Mouse (Mus musculus) brain, embryonic 18.5 days (tissue): ENCODE measurements around the gene Vps45.

Experiments
- DNase-seq: peaks from one replicate; pipeline ENCODE4 v3.0.0-alpha.2; 2012; ENCODE audit warnings: low read depth, low spot score

Gene Vps45

DNA sequence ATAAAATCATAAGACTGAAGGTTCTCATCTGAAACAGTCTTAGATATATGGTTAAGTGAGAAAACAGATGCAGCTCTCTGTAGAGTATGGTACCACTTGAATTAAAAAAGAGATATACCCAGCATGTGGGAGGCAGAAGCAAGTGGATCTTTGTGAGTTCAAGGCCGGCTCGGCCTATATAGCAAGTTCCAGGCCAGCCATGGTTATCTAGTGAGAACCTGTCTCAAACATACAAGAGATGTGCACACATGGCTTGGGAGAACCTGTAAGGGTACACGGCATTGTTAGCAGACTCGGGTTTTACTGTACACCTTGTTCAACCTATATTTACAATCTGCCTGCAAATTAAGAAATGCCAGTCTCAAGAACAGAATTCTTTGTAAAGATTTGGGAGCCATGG lies 19.4 kb downstream of the Vps45 start:
- no peak for DNase-seq

DNA sequence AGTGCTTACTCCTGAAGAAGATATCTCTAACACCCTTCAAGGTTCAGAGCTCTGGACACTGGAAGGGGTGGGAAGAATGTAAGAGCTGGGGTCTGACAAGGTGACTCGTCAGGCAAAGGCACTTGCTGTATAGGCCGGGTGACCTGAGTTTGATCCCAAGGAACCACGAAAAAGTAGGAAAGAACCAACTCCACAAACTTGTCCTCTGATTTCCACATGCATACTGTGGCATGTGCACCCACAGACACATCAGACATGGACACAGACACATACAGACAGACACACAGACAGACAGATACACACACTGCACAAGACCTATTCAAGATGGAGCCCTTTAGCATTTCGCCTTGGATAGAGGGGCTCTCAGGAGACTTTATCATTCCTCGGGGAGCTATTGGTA lies 20.1 kb downstream of the Vps45 start:
- no peak for DNase-seq

GRCm38 (mm10) chr3:96036796-96037195 lies 21.5 kb downstream of the Vps45 start:
- DNase-seq = no peak

GRCm38 (mm10) chr3:96033046-96033445 lies 25.2 kb downstream of the Vps45 start:
- DNase-seq = no peak

DNA sequence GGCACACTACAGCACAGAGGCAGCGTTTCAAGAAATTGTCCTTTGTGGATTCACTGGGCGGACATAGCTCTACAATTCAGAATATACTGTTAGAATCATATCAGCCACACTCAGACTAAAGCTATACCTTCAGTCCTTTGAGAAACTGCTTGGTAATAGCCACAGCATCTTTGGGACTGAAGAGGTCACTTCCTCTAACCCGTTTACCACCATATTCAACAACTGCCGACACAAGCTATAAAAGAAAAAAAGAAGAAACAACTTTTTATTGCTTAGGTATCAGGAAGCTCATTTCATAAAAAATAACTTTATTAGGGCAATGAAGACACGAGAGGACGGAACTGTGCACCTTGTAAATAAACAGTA lies 25.6 kb downstream of the Vps45 start:
- no peak for DNase-seq

DNA sequence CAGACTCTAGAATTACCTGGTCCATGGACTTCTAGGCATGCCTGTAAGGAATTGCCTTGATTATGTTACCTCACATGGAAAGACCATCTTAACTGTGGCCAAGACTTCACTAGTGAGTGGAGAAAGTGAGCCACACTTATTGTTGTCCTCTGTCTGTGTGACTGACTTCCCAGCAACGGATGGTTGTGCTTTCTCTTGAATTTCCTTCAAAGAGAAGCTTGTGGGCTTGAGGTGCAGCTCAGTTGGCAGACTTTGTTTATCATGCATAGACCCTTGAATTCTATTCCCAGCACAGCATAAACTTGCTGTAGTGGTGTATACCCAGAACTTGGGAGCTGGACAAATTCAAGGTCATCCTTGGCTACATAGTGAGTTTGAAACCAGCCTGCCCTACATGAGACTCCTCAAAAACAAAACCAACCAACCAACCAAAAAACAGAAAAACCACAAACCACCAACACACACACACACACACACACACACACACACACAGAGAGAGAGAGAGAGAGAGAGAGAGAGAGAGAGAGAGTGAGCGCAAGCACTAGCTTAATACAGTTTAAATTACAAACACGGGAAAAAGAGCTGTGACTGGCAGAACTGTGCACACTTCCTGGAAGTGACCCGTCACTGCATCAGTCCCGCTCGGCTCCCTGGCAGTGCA lies 26.1 kb downstream of the Vps45 start:
- DNase-seq = no peak

- DNase-seq = no peak
Observed at GRCm38 (mm10) chr3:96029766-96030165, 28.5 kb downstream of the Vps45 start.

GRCm38 (mm10) chr3:96029336-96029735 lies 28.9 kb downstream of the Vps45 start:
- DNase-seq = no peak

- no peak for DNase-seq
Observed at GRCm38 (mm10) chr3:96027875-96028274, 30.4 kb downstream of the Vps45 start.

DNA sequence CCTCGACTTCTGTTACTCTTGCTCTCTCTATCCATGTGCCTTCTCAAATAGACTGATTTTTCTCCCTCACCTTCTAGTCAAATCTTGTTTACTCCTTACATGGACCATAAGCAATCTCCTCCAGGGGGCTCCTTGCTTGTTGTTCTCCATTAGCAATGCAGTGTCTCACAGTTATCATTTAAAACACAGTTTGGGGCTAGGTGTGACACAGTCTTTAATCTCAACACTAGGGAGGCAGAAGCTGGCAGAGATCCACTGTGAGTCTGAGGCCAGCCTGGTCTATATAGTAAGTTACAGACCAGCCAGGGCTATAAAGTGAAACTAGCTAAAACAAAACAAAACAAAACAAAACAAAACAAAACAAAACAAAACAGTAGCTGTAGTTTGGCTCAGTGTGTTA lies 31.1 kb downstream of the Vps45 start:
- no peak for DNase-seq

DNA sequence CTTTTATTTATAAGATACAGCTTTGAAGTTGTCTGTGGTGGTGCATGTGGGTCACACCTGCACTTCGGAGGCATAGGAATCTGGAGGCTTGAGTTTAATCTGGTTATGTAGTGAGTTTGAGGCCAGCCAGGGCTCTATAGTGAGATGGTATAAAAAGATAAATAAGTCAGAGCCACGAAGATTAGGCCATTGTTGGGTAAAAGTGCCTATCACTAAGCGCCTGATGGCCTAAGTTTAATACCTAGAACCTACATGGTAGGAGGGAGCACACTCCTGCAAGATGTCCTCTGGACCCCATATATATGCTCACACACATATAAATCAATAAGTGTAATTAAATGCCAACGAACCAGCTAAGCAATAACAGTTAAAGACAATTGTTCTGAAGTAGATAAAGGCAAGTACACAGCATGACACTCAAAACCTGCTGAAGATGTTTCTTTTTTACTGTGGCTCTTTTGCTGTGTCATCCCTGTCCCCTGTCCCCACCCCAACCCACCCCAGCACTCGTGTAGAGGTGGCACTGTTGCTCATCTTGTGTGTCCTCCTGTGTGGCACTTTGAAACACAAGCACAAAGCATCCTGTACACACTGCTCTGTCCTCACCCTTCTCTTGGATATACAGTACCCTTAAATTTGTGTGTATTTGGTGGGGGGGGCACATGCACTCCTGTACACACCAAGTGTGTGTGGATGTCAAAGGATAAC lies 36.7 kb downstream of the Vps45 start:
- no peak for DNase-seq

DNA sequence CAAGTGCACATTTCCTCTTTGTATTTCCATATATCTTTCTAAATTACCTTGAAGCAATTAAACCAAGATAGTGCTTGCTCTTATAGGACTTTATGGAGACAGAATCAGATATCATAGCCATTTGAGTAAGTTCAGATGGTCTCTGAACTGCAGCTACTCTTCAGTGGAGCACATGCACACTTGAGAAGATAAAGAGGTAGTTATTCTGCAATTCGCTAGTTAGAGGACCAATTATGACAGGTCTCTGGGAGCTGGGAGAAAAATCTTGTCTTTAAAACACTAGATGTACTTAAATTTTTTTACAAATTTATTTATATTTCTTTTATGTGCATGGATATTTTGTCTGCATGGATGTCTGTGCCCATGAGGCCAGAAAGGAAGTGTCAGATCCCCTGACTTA lies 37.5 kb downstream of the Vps45 start:
- no peak for DNase-seq

GRCm38 (mm10) chr3:96017461-96017860 lies 40.8 kb downstream of the Vps45 start:
- no peak for DNase-seq

GRCm38 (mm10) chr3:96016257-96016889 lies 41.9 kb downstream of the Vps45 start:
- DNase-seq = no peak

- no peak for DNase-seq
Observed at GRCm38 (mm10) chr3:96015681-96016080, 42.6 kb downstream of the Vps45 start.

GRCm38 (mm10) chr3:96012805-96013204 lies 45.5 kb downstream of the Vps45 start:
- DNase-seq = no peak

- no peak for DNase-seq
Observed at GRCm38 (mm10) chr3:96008463-96008862, 49.8 kb downstream of the Vps45 start.

DNA sequence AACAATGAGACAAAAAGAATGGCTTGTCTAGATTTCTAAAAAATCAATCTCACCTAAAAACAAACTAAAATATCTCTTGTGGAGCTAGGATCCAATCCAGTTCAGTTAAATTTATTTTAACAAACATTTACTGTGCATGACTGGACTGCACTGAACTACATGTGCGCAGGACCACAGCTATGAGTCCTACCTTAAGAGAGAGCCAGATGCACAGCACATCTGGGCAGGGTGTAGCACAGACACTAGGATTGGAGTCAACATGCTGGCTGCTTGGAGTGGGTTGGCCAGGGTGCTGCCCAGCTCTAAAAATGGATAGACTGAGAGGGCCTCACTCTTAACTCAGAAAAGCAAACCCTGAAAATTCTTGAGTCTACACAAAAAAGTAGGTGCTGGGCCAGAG lies 56.7 kb downstream of the Vps45 start:
- no peak for DNase-seq

DNA sequence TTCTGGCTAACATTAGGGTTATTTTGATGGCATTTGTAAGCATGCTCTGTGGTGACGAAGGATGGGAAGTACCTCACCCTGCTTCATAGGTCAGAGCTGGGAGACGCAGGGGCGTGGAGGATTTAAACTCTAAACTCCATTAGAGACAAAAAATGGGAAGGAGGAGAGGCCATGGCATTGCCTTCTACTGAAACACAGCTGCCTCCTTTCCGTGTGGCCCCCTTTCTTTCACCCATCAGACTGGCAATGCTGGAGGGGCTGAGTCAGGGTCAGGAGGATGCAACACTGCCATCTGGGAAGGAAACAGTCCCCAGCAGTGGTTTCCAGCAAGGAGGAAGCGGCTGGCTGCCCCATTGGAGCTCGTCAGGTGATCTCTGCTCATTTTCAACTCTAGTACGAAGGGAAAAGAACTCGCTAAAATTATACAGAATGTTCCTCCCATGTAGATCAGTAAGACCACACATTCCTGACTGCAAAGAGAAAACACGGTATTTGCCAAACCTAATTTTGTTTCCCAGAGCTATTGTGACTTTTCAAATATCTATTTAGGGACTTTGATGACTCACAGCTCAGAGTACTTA lies 57.3 kb downstream of the Vps45 start:
- no peak for DNase-seq

DNA sequence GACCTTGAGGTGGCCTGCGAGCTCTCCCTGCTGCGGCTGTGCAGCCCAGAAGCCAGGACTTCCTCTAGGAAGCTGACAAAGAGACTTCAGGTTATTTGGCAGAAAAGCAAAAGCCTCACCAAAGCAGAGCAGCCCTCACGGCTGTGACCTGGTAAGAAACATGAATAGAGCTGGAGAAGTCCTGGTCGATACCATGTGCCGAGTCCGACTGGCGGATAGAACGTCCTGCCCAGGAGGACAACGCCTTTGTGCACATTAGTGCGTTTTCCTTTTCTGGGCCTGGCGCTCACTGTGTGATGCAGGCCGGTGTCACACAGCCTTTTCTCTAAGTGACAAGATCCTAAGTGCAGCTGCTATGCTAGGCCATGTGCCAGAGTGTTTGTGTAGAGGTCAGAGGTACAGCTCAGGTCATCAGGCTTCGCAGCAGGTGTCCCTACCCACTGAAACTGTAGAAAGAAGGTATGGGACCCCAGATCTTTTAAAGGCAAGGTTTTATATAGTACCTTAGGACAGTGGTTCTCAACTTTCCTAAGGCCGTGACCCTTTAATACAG lies 58.1 kb downstream of the Vps45 start:
- DNase-seq = no peak

DNA sequence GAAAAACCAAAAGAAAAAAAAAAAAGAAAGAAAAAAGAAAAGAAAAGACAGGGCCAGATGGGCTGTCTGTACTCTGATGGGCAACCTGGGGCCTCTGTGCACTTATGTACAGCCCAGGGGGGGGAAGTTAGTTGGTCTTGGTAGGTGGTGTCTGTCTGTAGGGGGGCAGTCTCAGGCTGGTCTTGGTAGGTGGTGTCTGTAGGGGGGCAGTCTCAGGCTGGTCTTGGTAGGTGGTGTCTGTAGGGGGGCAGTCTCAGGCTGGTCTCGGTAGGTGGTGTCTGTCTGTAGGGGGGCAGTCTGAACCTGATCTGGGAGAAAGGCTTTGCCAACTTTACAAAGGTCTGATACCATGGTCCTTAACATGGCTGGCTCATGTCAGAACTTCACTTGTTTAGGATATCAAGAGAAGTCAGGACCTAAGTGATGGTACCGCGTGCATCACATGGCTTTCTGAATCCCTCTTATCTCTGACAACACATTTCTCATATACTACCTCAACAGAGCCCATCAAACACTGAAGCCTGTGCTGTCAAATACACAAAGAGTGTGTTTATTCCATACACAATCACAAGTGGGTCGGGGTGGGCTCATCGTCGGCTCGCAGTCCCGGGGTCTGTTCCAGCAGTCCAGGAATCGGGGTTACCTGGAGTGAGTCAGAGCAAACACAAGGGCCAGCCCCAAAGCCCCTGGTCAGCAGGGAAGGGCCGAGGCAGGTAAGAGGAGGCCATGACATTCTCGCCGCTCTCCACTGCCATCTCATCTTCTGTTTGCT lies 58.8 kb downstream of the Vps45 start:
- DNase-seq = no peak
